Mouse (Mus musculus) heart, adult 2 months (tissue): Measurements from ENCODE around the gene Prkag3.

Experiments
- CTCF ChIP-seq: fragments of 200-600 bp; IDR thresholded peaks from 2 replicates; pipeline ENCODE4 v1.8.1; 2022; ENCODE audit warnings: antibody characterized with exemption, mild to moderate bottlenecking, moderate library complexity
- EP300 ChIP-seq: fragments of 200-500 bp; IDR thresholded peaks from 2 replicates; pipeline ENCODE4 v1.6.1; 2011; ENCODE audit warnings: low read depth, low read length, control low read depth; ENCODE audit not compliant: insufficient read depth

- TF ChIP-seq EP300, result no peak
- no peak for TF ChIP-seq CTCF
Measured at GRCm38 (mm10) chr1:74698353-74698752, 50.7 kb downstream of the Prkag3 start.
